Mouse (Mus musculus) brain, embryonic 14.5 days (tissue): ENCODE measurements around the gene Gpr146.

Experiments
- CTCF ChIP-seq: fragments of 200-500 bp; IDR thresholded peaks from 2 replicates; pipeline ENCODE4 v1.5.1; 2012; ENCODE audit warnings: inconsistent platforms, mild to moderate bottlenecking, moderate library complexity, borderline replicate concordance; ENCODE audit not compliant: insufficient read depth, insufficient read length; ENCODE audit errors: extremely low read depth
- POLR2A ChIP-seq: fragments of 200-500 bp; IDR thresholded peaks from 2 replicates; pipeline ENCODE4 v1.6.1; 2012; ENCODE audit warnings: mild to moderate bottlenecking, inconsistent platforms, borderline replicate concordance; ENCODE audit not compliant: poor library complexity, insufficient read depth, insufficient read length, severe bottlenecking; ENCODE audit errors: extremely low read depth

DNA sequence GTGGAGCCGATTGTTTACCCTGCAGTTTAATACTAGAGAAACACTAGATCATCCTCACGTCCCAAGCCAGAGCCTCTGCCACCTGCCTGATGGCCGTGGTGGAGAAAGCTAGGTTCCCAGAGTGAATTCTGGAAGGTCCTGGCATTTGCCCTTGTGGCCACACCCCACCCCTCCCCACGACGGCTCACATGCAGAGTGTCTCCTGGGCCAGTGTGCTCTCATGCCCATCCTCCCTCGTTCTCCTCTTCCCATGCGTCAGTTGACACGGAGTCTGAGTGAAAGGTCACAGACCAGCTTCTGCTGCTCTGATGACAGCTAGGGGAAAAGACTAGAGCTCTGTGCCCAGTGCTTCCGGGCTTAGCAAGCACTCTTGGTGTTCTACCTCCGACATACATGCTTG lies 7.0 kb downstream of the Gpr146 start:
- TF ChIP-seq CTCF (no peak), POLR2A (no peak)
